Mouse (Mus musculus) lung, postnatal 4 days (tissue): ENCODE measurements around the gene Col4a3bp.

Experiments
- DNase-seq, 2 experiments: peaks; one replicate each; pipeline ENCODE4 v3.0.0; 2021

Gene Col4a3bp

GRCm38 (mm10) chr13:96542901-96543891 lies 778 bp downstream of the Col4a3bp start:
- no peak for DNase-seq

- DNase-seq = peak in 1 of 2 experiments; percentile 13
These were observed 2.1 kb downstream of the Col4a3bp start for GRCm38 (mm10) chr13:96544506-96544905.

GRCm38 (mm10) chr13:96547250-96547649 lies 4.8 kb downstream of the Col4a3bp start:
- DNase-seq = no peak

GRCm38 (mm10) chr13:96547941-96548340 lies 5.5 kb downstream of the Col4a3bp start:
- no peak for DNase-seq

GRCm38 (mm10) chr13:96555099-96555498 lies 12.7 kb downstream of the Col4a3bp start:
- no peak for DNase-seq

GRCm38 (mm10) chr13:96567977-96568376 lies 25.6 kb downstream of the Col4a3bp start:
- DNase-seq = no peak

- peak in 1 of 2 experiments; percentile 24 for DNase-seq
These were observed 28.0 kb downstream of the Col4a3bp start for GRCm38 (mm10) chr13:96570313-96571015.

- no peak for DNase-seq
These were observed 28.6 kb downstream of the Col4a3bp start for GRCm38 (mm10) chr13:96571016-96571361.

- DNase-seq = no peak
These were observed 31.8 kb downstream of the Col4a3bp start for GRCm38 (mm10) chr13:96574170-96574569.

GRCm38 (mm10) chr13:96579104-96579503 lies 36.7 kb downstream of the Col4a3bp start:
- no peak for DNase-seq

GRCm38 (mm10) chr13:96579979-96580378 lies 37.6 kb downstream of the Col4a3bp start:
- no peak for DNase-seq

GRCm38 (mm10) chr13:96584201-96584600 lies 41.8 kb downstream of the Col4a3bp start:
- DNase-seq = no peak

GRCm38 (mm10) chr13:96586540-96586939 lies 44.1 kb downstream of the Col4a3bp start:
- no peak for DNase-seq

- no peak for DNase-seq
These were observed 46.2 kb downstream of the Col4a3bp start for GRCm38 (mm10) chr13:96588642-96589041.

GRCm38 (mm10) chr13:96593621-96594020 lies 51.2 kb downstream of the Col4a3bp start:
- no peak for DNase-seq

GRCm38 (mm10) chr13:96594070-96594469 lies 51.7 kb downstream of the Col4a3bp start:
- no peak for DNase-seq

GRCm38 (mm10) chr13:96599182-96599581 lies 56.8 kb downstream of the Col4a3bp start:
- no peak for DNase-seq

GRCm38 (mm10) chr13:96604242-96604641 lies 61.8 kb downstream of the Col4a3bp start:
- DNase-seq = no peak

- DNase-seq = no peak
These were observed 72.2 kb downstream of the Col4a3bp start for GRCm38 (mm10) chr13:96614615-96615014.

- DNase-seq = no peak
These were observed 78.5 kb downstream of the Col4a3bp start for GRCm38 (mm10) chr13:96620891-96621290.

GRCm38 (mm10) chr13:96630396-96630795 lies 88.0 kb downstream of the Col4a3bp start:
- DNase-seq = no peak

GRCm38 (mm10) chr13:96644168-96644567 lies 101.8 kb downstream of the Col4a3bp start:
- DNase-seq = no peak

GRCm38 (mm10) chr13:96645822-96646221 lies 103.4 kb downstream of the Col4a3bp start:
- no peak for DNase-seq

- no peak for DNase-seq
These were observed 110.6 kb downstream of the Col4a3bp start for GRCm38 (mm10) chr13:96653041-96653440.
